Mouse (Mus musculus): ENCODE measurements around the gene Akr1a1. TPM values are rescaled to one million over a fixed set of nuclear protein-coding genes. Genes with fewer than 3 reads are reported as not detected.
A peak's percentile ranks its signal among the peaks of the same experiment; 100 is the strongest.

Gene Akr1a1
- polyA plus RNA-seq, 1 experiment = 737 TPM

GRCm38 (mm10) chr4:116627359-116627716 lies 24.1 kb downstream of the Akr1a1 start:
- peak overlapping the region; percentile 94 for H3K4me3 ChIP-seq (ENCODE audit: insufficient read depth, poor library complexity, severe bottlenecking)
- no peak for TF ChIP-seq CEBPB (IDR thresholded peaks at IDR 0.05; ENCODE audit: low read depth)
- no peak for TF ChIP-seq CTCF (IDR thresholded peaks at IDR 0.05; ENCODE audit: control insufficient read depth, insufficient read depth, insufficient read length)
- TF ChIP-seq MAX (IDR thresholded peaks at IDR 0.05) = no peak
- no peak for TF ChIP-seq USF1 (IDR thresholded peaks at IDR 0.05; ENCODE audit: low read depth)
- TF ChIP-seq FOSL1 (IDR thresholded peaks at IDR 0.05; ENCODE audit: insufficient read depth, low read length, poor library complexity, severe bottlenecking) = no peak
- no peak for TF ChIP-seq MYOD1 (IDR thresholded peaks at IDR 0.05; ENCODE audit: control insufficient read depth, insufficient read length, low read depth)
- TF ChIP-seq MYOG (IDR thresholded peaks at IDR 0.05; ENCODE audit: control insufficient read depth, extremely low read depth, insufficient read length) = no peak
- peaks cover 26% of the 10 kb centered on the region for H3K36me3 ChIP-seq (ENCODE audit: control insufficient read depth, insufficient read depth)
- H3K27me3 ChIP-seq (ENCODE audit: control insufficient read depth, insufficient read depth, insufficient read length) = no peaks in the 10 kb centered on the region
- peak overlapping the region; percentile 56 for H3ac ChIP-seq (ENCODE audit: control insufficient read depth, insufficient read length, low read depth)
- H3K79me2 ChIP-seq (ENCODE audit: control insufficient read depth, insufficient read depth) = peaks cover 50% of the 10 kb centered on the region
- peaks cover 40% of the 10 kb centered on the region for H3K79me3 ChIP-seq (ENCODE audit: low read depth)

GRCm38 (mm10) chr4:116626658-116627358 lies 24.7 kb downstream of the Akr1a1 start:
- H3K36me3 ChIP-seq (ENCODE audit: control insufficient read depth, insufficient read depth) = peaks cover 31% of the 10 kb centered on the region
- H3K4me3 ChIP-seq (ENCODE audit: insufficient read depth, poor library complexity, severe bottlenecking) = peak overlapping the region; percentile 94
- H3K27me3 ChIP-seq (ENCODE audit: control insufficient read depth, insufficient read depth, insufficient read length) = no peaks in the 10 kb centered on the region
- peak overlapping the region; percentile 66 for H3ac ChIP-seq (ENCODE audit: control insufficient read depth, insufficient read length, low read depth)
- peaks cover 45% of the 10 kb centered on the region for H3K79me3 ChIP-seq (ENCODE audit: low read depth)
- H3K79me2 ChIP-seq (ENCODE audit: control insufficient read depth, insufficient read depth) = peaks cover 56% of the 10 kb centered on the region
- TF ChIP-seq MAX (IDR thresholded peaks at IDR 0.05) = no peak
- no peak for TF ChIP-seq CTCF (IDR thresholded peaks at IDR 0.05; ENCODE audit: control insufficient read depth, insufficient read depth, insufficient read length)
- no peak for TF ChIP-seq FOSL1 (IDR thresholded peaks at IDR 0.05; ENCODE audit: insufficient read depth, low read length, poor library complexity, severe bottlenecking)
- TF ChIP-seq MYOG (IDR thresholded peaks at IDR 0.05; ENCODE audit: control insufficient read depth, extremely low read depth, insufficient read length) = no peak
- TF ChIP-seq MYOD1 (IDR thresholded peaks at IDR 0.05; ENCODE audit: control insufficient read depth, insufficient read length, low read depth) = no peak
- TF ChIP-seq CEBPB (IDR thresholded peaks at IDR 0.05; ENCODE audit: low read depth) = no peak
- TF ChIP-seq USF1 (IDR thresholded peaks at IDR 0.05; ENCODE audit: low read depth) = no peak

DNA sequence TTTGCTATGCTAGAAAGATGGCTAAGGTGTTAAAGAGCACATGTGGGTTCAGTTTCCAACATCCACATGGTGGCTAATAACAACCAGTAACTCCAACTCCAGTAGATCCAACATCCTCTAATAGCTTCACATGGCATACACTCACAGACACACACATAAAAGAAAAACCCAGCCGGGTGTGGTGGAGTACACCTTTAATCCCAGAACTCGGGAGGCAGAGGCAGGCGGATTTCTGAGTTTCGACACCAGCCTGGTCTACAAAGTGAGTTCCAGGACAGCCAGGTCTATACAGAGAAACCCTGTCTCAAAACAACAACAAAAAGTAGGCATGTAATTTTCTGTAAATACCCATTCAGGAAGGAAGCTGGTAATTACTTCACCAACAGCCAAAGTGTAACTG lies 26.6 kb downstream of the Akr1a1 start:
- TF ChIP-seq MYOG (IDR thresholded peaks at IDR 0.05; ENCODE audit: control insufficient read depth, extremely low read depth, insufficient read length) (no peak), CTCF (IDR thresholded peaks at IDR 0.05; ENCODE audit: control insufficient read depth, insufficient read depth, insufficient read length) (no peak), CEBPB (IDR thresholded peaks at IDR 0.05; ENCODE audit: low read depth) (no peak), MYOD1 (IDR thresholded peaks at IDR 0.05; ENCODE audit: control insufficient read depth, insufficient read length, low read depth) (no peak), MAX (IDR thresholded peaks at IDR 0.05) (no peak), FOSL1 (IDR thresholded peaks at IDR 0.05; ENCODE audit: insufficient read depth, low read length, poor library complexity, severe bottlenecking) (no peak), USF1 (IDR thresholded peaks at IDR 0.05; ENCODE audit: low read depth) (no peak)
- Histone ChIP-seq H3K4me3 (ENCODE audit: insufficient read depth, poor library complexity, severe bottlenecking) (no peak overlapping the region), H3K79me2 (ENCODE audit: control insufficient read depth, insufficient read depth) (peaks cover 75% of the 10 kb centered on the region), H3K79me3 (ENCODE audit: low read depth) (peaks cover 62% of the 10 kb centered on the region), H3K27me3 (ENCODE audit: control insufficient read depth, insufficient read depth, insufficient read length) (no peaks in the 10 kb centered on the region), H3ac (ENCODE audit: control insufficient read depth, insufficient read length, low read depth) (no peak overlapping the region), H3K36me3 (ENCODE audit: control insufficient read depth, insufficient read depth) (peaks cover 51% of the 10 kb centered on the region)

DNA sequence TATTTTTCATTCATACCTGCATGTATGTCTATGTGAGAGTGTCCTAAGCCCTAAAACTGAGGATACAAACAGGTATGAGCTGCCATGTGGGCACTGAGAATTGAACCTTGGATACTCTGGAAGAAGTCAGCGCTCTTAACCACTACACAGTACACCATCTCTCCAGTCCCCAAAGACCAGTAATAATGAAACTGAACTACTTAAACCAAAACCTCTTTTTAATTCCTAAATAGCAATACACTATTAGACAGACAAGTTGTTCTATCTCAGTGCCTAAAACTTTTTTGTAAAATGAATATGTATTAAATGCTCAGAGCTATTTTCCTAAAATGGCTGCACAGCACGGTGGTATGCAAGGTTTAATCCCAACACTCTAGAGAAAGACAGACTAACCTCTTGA lies 36.2 kb downstream of the Akr1a1 start:
- H3K4me3 ChIP-seq (ENCODE audit: insufficient read depth, poor library complexity, severe bottlenecking) = no peak overlapping the region
- H3K79me3 ChIP-seq (ENCODE audit: low read depth) = peaks cover 38% of the 10 kb centered on the region
- H3K79me2 ChIP-seq (ENCODE audit: control insufficient read depth, insufficient read depth) = peaks cover 91% of the 10 kb centered on the region
- peaks cover 97% of the 10 kb centered on the region for H3K36me3 ChIP-seq (ENCODE audit: control insufficient read depth, insufficient read depth)
- TF ChIP-seq USF1 (IDR thresholded peaks at IDR 0.05; ENCODE audit: low read depth) = no peak
- TF ChIP-seq MAX (IDR thresholded peaks at IDR 0.05) = no peak
- no peak for TF ChIP-seq MYOG (IDR thresholded peaks at IDR 0.05; ENCODE audit: control insufficient read depth, extremely low read depth, insufficient read length)
- no peak for TF ChIP-seq MYOD1 (IDR thresholded peaks at IDR 0.05; ENCODE audit: control insufficient read depth, insufficient read length, low read depth)
- no peak for TF ChIP-seq CTCF (IDR thresholded peaks at IDR 0.05; ENCODE audit: control insufficient read depth, insufficient read depth, insufficient read length)
- no peak for TF ChIP-seq FOSL1 (IDR thresholded peaks at IDR 0.05; ENCODE audit: insufficient read depth, low read length, poor library complexity, severe bottlenecking)
- no peak for TF ChIP-seq CEBPB (IDR thresholded peaks at IDR 0.05; ENCODE audit: low read depth)
- H3K27me3 ChIP-seq (ENCODE audit: control insufficient read depth, insufficient read depth, insufficient read length) = no peaks in the 10 kb centered on the region
- H3ac ChIP-seq (ENCODE audit: control insufficient read depth, insufficient read length, low read depth) = no peak overlapping the region

DNA sequence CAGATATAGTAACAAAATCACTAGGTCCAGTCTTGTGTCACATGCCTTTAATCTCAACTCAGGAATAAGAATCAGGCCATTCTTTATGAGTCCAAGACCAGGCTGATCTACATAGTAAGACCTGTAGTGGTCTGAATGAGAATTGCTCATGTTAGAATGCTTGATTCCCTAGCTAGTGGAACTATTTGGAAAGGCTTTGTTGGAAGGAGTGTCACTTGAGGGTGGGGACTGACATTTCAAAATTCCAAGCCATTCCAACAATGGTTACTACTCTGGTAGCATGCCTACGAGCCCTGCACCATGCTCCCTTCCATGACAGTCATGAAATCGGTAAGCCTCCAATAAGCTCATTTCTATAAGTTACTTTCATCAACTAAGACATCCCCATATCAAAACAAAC lies 38.9 kb downstream of the Akr1a1 start:
- peaks cover 26% of the 10 kb centered on the region for H3K79me3 ChIP-seq (ENCODE audit: low read depth)
- TF ChIP-seq USF1 (IDR thresholded peaks at IDR 0.05; ENCODE audit: low read depth) (no peak), FOSL1 (IDR thresholded peaks at IDR 0.05; ENCODE audit: insufficient read depth, low read length, poor library complexity, severe bottlenecking) (no peak), MYOG (IDR thresholded peaks at IDR 0.05; ENCODE audit: control insufficient read depth, extremely low read depth, insufficient read length) (no peak), MAX (IDR thresholded peaks at IDR 0.05) (no peak), CEBPB (IDR thresholded peaks at IDR 0.05; ENCODE audit: low read depth) (no peak), MYOD1 (IDR thresholded peaks at IDR 0.05; ENCODE audit: control insufficient read depth, insufficient read length, low read depth) (no peak), CTCF (IDR thresholded peaks at IDR 0.05; ENCODE audit: control insufficient read depth, insufficient read depth, insufficient read length) (no peak)
- no peak overlapping the region for H3K4me3 ChIP-seq (ENCODE audit: insufficient read depth, poor library complexity, severe bottlenecking)
- no peaks in the 10 kb centered on the region for H3K27me3 ChIP-seq (ENCODE audit: control insufficient read depth, insufficient read depth, insufficient read length)
- no peak overlapping the region for H3ac ChIP-seq (ENCODE audit: control insufficient read depth, insufficient read length, low read depth)
- peaks cover 99% of the 10 kb centered on the region for H3K36me3 ChIP-seq (ENCODE audit: control insufficient read depth, insufficient read depth)
- H3K79me2 ChIP-seq (ENCODE audit: control insufficient read depth, insufficient read depth) = peaks cover 88% of the 10 kb centered on the region

Data from C2C12 (cell line).